Mouse (Mus musculus) MEL (cell line): ENCODE results near the gene Fxr1. TPM values are rescaled to one million over a fixed set of nuclear protein-coding genes. Genes with fewer than 3 reads are reported as not detected.

Experiments used
- DNase-seq: peaks from one replicate; pipeline ENCODE4 v3.0.0; 2011; ENCODE audit warnings: low read depth, low spot score
- H3K27ac ChIP-seq: 2 replicates; pipeline ENCODE4 v1.5.1; 2012; ENCODE audit warnings: low read depth, mild to moderate bottlenecking, control low read depth, low read length, moderate library complexity; ENCODE audit not compliant: control insufficient read depth
- H3K27me3 ChIP-seq, 2 experiments: fragments of 150-350 bp in 1 of 2; sonication (generic) in 1 of 2; 2 replicates each; pipeline ENCODE4 v1.6.1; 2012; ENCODE audit warnings: low read length in 2 of 2, mild to moderate bottlenecking in 2 of 2, improper control_type of control experiment in 1 of 2, moderate library complexity in 1 of 2; ENCODE audit not compliant: insufficient read depth in 2 of 2, control insufficient read depth in 1 of 2
- H3K36me3 ChIP-seq, 2 experiments: 2 replicates each; pipeline ENCODE4 v1.6.1; 2012 to 2014; ENCODE audit warnings: low read length in 2 of 2, improper control_type of control experiment in 1 of 2, inconsistent platforms in 1 of 2, mild to moderate bottlenecking in 1 of 2; ENCODE audit not compliant: insufficient read depth in 2 of 2, control insufficient read depth in 1 of 2
- H3K4me1 ChIP-seq, 2 experiments: fragments of 150-350 bp in 1 of 2; sonication (generic) in 1 of 2; 2 replicates each; pipeline ENCODE4 v1.6.1; 2012; ENCODE audit warnings: low read length in 2 of 2, improper control_type of control experiment in 1 of 2, mild to moderate bottlenecking in 1 of 2; ENCODE audit not compliant: insufficient read depth in 2 of 2, control insufficient read depth in 1 of 2
- H3K4me3 ChIP-seq, 2 experiments: fragments of 150-350 bp in 1 of 2; sonication (generic) in 1 of 2; 2 replicates each; pipeline ENCODE4 v1.5.1; 2012; ENCODE audit warnings: low read depth in 2 of 2, low read length in 2 of 2, mild to moderate bottlenecking in 2 of 2, moderate library complexity in 2 of 2, control low read depth in 1 of 2, improper control_type of control experiment in 1 of 2; ENCODE audit not compliant: control insufficient read depth in 1 of 2, insufficient read depth in 1 of 2
- H3K79me2 ChIP-seq: 2 replicates; pipeline ENCODE4 v1.6.1; 2012; ENCODE audit warnings: mild to moderate bottlenecking, low read length, moderate library complexity; ENCODE audit not compliant: control insufficient read depth, poor library complexity, insufficient read depth
- H3K9ac ChIP-seq: 2 replicates; pipeline ENCODE4 v1.6.1; 2012; ENCODE audit warnings: low read depth, mild to moderate bottlenecking, control low read depth, low read length, moderate library complexity; ENCODE audit not compliant: control insufficient read depth, poor library complexity, severe bottlenecking
- H3K9me3 ChIP-seq: fragments of 150-350 bp; sonication (generic); replicated peaks from 2 replicates; pipeline ENCODE4 v1.6.1; 2012; ENCODE audit warnings: mild to moderate bottlenecking, low read length, improper control_type of control experiment, moderate library complexity; ENCODE audit not compliant: insufficient read depth
- BHLHE40 ChIP-seq: IDR thresholded peaks from 2 replicates; pipeline ENCODE4 v1.6.1; 2012; ENCODE audit warnings: low read depth, mild to moderate bottlenecking, inconsistent platforms, low read length, improper control_type of control experiment, borderline replicate concordance
- CTCF ChIP-seq, 3 experiments: IDR thresholded peaks in 2 of 3; conservative IDR thresholded peaks in 1 of 3; 2 replicates each; pipeline ENCODE4 v1.5.1; 2011 to 2012; ENCODE audit warnings: low read length in 3 of 3, low read depth in 2 of 3, mild to moderate bottlenecking in 2 of 3, improper control_type of control experiment in 1 of 3, inconsistent platforms in 1 of 3, mixed read lengths in 1 of 3, moderate library complexity in 1 of 3; ENCODE audit not compliant: control insufficient read depth in 1 of 3, insufficient read depth in 1 of 3, poor library complexity in 1 of 3, severe bottlenecking in 1 of 3
- E2F4 ChIP-seq: IDR thresholded peaks from 2 replicates; pipeline ENCODE4 v1.6.1; 2011; ENCODE audit warnings: low read depth, low read length, improper control_type of control experiment, borderline replicate concordance
- ELF1 ChIP-seq: IDR thresholded peaks from 2 replicates; pipeline ENCODE4 v1.6.1; 2014; ENCODE audit warnings: low read depth, mild to moderate bottlenecking, inconsistent platforms, low read length, improper control_type of control experiment, moderate library complexity
- ETS1 ChIP-seq: IDR thresholded peaks from 2 replicates; pipeline ENCODE4 v1.6.1; 2012; ENCODE audit warnings: low read depth, mild to moderate bottlenecking, inconsistent platforms, low read length, improper control_type of control experiment, moderate library complexity
- GABPA ChIP-seq: IDR thresholded peaks from 2 replicates; pipeline ENCODE4 v1.6.1; 2012; ENCODE audit warnings: low read depth, mild to moderate bottlenecking, inconsistent platforms, low read length, improper control_type of control experiment, moderate library complexity
- MAZ ChIP-seq: IDR thresholded peaks from 2 replicates; pipeline ENCODE4 v1.6.1; 2012; ENCODE audit warnings: low read depth, mild to moderate bottlenecking, inconsistent platforms, low read length, improper control_type of control experiment
- MEF2A ChIP-seq: IDR thresholded peaks from 2 replicates; pipeline ENCODE4 v1.6.1; 2014; ENCODE audit warnings: low read depth, mild to moderate bottlenecking, inconsistent platforms, low read length, improper control_type of control experiment; ENCODE audit not compliant: poor library complexity, insufficient replicate concordance, severe bottlenecking; ENCODE audit errors: extremely low read depth
- MXI1 ChIP-seq: IDR thresholded peaks from 2 replicates; pipeline ENCODE4 v1.6.1; 2011; ENCODE audit warnings: mild to moderate bottlenecking, low read depth, low read length, improper control_type of control experiment
- MYC ChIP-seq: IDR thresholded peaks from 2 replicates; pipeline ENCODE4 v1.6.1; 2011; ENCODE audit warnings: low read depth, mild to moderate bottlenecking, low read length, improper control_type of control experiment, moderate library complexity
- NELFE ChIP-seq: IDR thresholded peaks from 2 replicates; pipeline ENCODE4 v1.6.1; 2011; ENCODE audit warnings: low read depth, low read length, improper control_type of control experiment
- NRF1 ChIP-seq: IDR thresholded peaks from 2 replicates; pipeline ENCODE4 v1.6.1; 2014; ENCODE audit warnings: low read depth, mild to moderate bottlenecking, inconsistent platforms, low read length, improper control_type of control experiment, moderate library complexity; ENCODE audit not compliant: poor library complexity, insufficient read depth, severe bottlenecking
- POLR2AphosphoS5 ChIP-seq: IDR thresholded peaks from 2 replicates; pipeline ENCODE4 v1.6.1; 2012; ENCODE audit warnings: low read depth, borderline replicate concordance, mild to moderate bottlenecking, inconsistent platforms, low read length, moderate library complexity, mixed read lengths
- RAD21 ChIP-seq: IDR thresholded peaks from 2 replicates; pipeline ENCODE4 v1.6.1; 2011; ENCODE audit warnings: mild to moderate bottlenecking, low read depth, low read length, improper control_type of control experiment
- RCOR1 ChIP-seq: IDR thresholded peaks from 2 replicates; pipeline ENCODE4 v1.6.1; 2012; ENCODE audit warnings: low read depth, mild to moderate bottlenecking, inconsistent platforms, low read length, improper control_type of control experiment
- SIN3A ChIP-seq: IDR thresholded peaks from 2 replicates; pipeline ENCODE4 v1.6.1; 2012; ENCODE audit warnings: low read length, improper control_type of control experiment, inconsistent platforms
- TCF12 ChIP-seq: IDR thresholded peaks from 2 replicates; pipeline ENCODE4 v1.6.1; 2014; ENCODE audit warnings: low read depth, mild to moderate bottlenecking, inconsistent platforms, low read length, improper control_type of control experiment, moderate library complexity
- UBTF ChIP-seq: IDR thresholded peaks from 2 replicates; pipeline ENCODE4 v1.6.1; 2012; ENCODE audit warnings: low read depth, mild to moderate bottlenecking, inconsistent platforms, low read length, improper control_type of control experiment, moderate library complexity, borderline replicate concordance; ENCODE audit not compliant: insufficient read depth
- USF1 ChIP-seq: IDR thresholded peaks from 2 replicates; pipeline ENCODE4 v1.6.1; 2014; ENCODE audit warnings: low read depth, mild to moderate bottlenecking, inconsistent platforms, low read length, improper control_type of control experiment, moderate library complexity
- USF2 ChIP-seq, 2 experiments: IDR thresholded peaks; 2 replicates each; pipeline ENCODE4 v1.6.1; 2011 to 2012; ENCODE audit warnings: improper control_type of control experiment in 2 of 2, low read length in 2 of 2, borderline replicate concordance in 1 of 2, inconsistent platforms in 1 of 2, low read depth in 1 of 2, mild to moderate bottlenecking in 1 of 2; ENCODE audit not compliant: insufficient read depth in 1 of 2
- ZC3H11A ChIP-seq: IDR thresholded peaks from 2 replicates; pipeline ENCODE4 v1.6.1; 2012; ENCODE audit warnings: low read depth, mild to moderate bottlenecking, inconsistent platforms, low read length, improper control_type of control experiment
- ZMIZ1 ChIP-seq: IDR thresholded peaks from 2 replicates; pipeline ENCODE4 v1.6.1; 2012; ENCODE audit warnings: low read depth, mild to moderate bottlenecking, inconsistent platforms, low read length, improper control_type of control experiment, moderate library complexity
- polyA plus RNA-seq, 2 experiments: library from polyadenylated mRNA; stranded (reverse) in 1 of 2; unstranded in 1 of 2; fragments of >175 nt in 1 of 2; fragments of >200 nt in 1 of 2; gene quantifications; 2 replicates each; pipeline versions ENCODE4 v1.2.1 to v1.2.4; 2012; ENCODE audit warnings: low replicate concordance in 2 of 2, low read depth in 1 of 2; ENCODE audit not compliant: insufficient read length in 2 of 2, insufficient read depth in 1 of 2, missing spikeins in 1 of 2
- total RNA-seq: library from RNA; depleted of rRNA; stranded (reverse); fragments of 300-350 nt; gene quantifications from 2 replicates; pipeline ENCODE4 v1.2.3, GENCODE M21; 2012

Gene Fxr1
- total and polyA plus RNA-seq, 3 experiments, result 92.8 to 123 (median 98.3) TPM

GRCm38 (mm10) chr3:34111941-34112685, 92.4 kb downstream of the Fxr1 start:
- Histone ChIP-seq H3K27me3 (peaks cover 0 to 1% of the 10 kb centered on the region in 2 experiments; a peak in 2 of 4 replicates), H3K4me3 (no peak overlapping the region), H3K9ac (no peak overlapping the region), H3K9me3 (no peaks in the 10 kb centered on the region), H3K36me3 (no peaks in the 10 kb centered on the region), H3K4me1 (no peaks in the 10 kb centered on the region), H3K27ac (no peak overlapping the region), H3K79me2 (no peaks in the 10 kb centered on the region)
- DNase-seq, result no peak
- TF ChIP-seq MYC (no peak), CTCF (IDR thresholded peaks at IDR 0.05 in 2 of 3, conservative IDR thresholded peaks at IDR 0.05 in 1 of 3; ENCODE audit: control insufficient read depth in 1 of 3, insufficient read depth in 1 of 3, low read depth in 2 of 3, low read length in 3 of 3, poor library complexity in 1 of 3, severe bottlenecking in 1 of 3) (no peak), ZC3H11A (no peak), RCOR1 (no peak), NELFE (no peak), E2F4 (no peak), GABPA (no peak)

DNA sequence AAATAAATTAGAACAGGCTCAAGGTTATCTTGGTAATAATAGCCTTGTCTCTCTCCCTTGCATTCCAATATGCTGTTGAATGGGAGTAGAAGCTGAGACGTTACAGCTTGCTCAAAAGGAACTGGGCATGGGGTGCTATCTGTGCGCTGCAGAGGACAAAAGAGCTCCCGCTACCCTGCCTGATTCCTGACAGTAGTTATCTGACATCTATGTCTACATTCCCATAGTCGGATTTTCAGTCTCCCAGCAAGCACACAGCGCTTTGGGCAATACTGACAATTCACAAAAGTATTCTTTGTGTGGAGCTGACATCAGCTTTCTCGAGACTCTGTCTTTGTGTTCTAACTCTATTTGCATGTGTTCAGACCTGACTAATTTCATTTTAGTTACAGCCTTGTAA, 96.1 kb downstream of the Fxr1 start:
- H3K4me1 ChIP-seq, result no peaks in the 10 kb centered on the region
- no peak for TF ChIP-seq MAZ
- TF ChIP-seq ELF1, result no peak
- TF ChIP-seq ZMIZ1, result no peak
- TF ChIP-seq NELFE, result no peak
- TF ChIP-seq MXI1, result no peak
- no peak for TF ChIP-seq RAD21
- TF ChIP-seq ETS1, result no peak
- no peak for TF ChIP-seq USF2 (IDR thresholded peaks at IDR 0.05; ENCODE audit: borderline replicate concordance in 1 of 2, insufficient read depth in 1 of 2, low read depth in 1 of 2, low read length in 2 of 2)
- TF ChIP-seq TCF12, result no peak
- TF ChIP-seq UBTF, result no peak
- TF ChIP-seq BHLHE40, result no peak
- no peak for TF ChIP-seq MEF2A
- TF ChIP-seq SIN3A, result no peak
- TF ChIP-seq POLR2AphosphoS5, result no peak
- TF ChIP-seq NRF1, result no peak
- TF ChIP-seq USF1, result no peak
- no peak overlapping the region for H3K9ac ChIP-seq
- no peak overlapping the region for H3K4me3 ChIP-seq
- peaks cover 0 to 2% of the 10 kb centered on the region in 2 experiments; a peak in 3 of 4 replicates for H3K27me3 ChIP-seq
- H3K79me2 ChIP-seq, result no peaks in the 10 kb centered on the region
- H3K9me3 ChIP-seq, result no peaks in the 10 kb centered on the region
- no peak overlapping the region for H3K27ac ChIP-seq
- no peaks in the 10 kb centered on the region for H3K36me3 ChIP-seq
- DNase-seq, result no peak
